ENCODE assay signal across 26 mouse cellular contexts in the genomic region with DNA sequence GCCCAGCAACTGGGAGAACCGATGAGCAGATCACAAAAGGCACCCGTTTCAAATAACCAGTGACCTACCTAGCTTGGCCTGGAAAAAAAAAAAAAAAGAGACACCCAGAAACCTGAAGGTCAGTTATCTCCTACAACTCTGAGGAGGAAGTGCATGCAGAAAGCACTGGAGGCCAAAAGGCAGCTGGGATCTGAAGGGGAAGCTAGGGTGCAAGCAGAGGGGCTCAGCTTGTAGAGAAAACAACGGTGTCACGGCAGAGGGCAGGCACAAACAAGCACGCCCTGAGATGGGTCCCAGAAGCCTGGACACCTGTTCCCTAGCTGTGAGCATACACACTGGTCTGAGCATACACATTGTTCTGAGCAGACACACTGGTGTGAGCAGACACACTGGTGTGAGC.
DNase-seq lines count a peak whose midpoint lies in the region; ATAC-seq lines count a peak whose summit lies in the region.
"Had no signal": no experiment of that assay in that cellular context is flagged by ENCODE, and none has a peak within 500 bp of the region (broad histone marks: within the 10 kb centered on the region; RNA-seq: fewer than 3 reads in every experiment).

No protein-coding gene starts in this region.

- no peak for ATAC-seq in heart, embryonic 11.5 days (replicated peaks; ENCODE audit: insufficient number of reproducible peaks, low FRiP score, low TSS enrichment)
- peak; percentile 35; the same call in 1 of the 2 replicates for ATAC-seq in neural tube, embryonic 12.5 days (ENCODE audit: low FRiP score, low read depth)
- peak; percentile 36 for ATAC-seq in common myeloid progenitor, adult 5-6 weeks (replicated peaks; ENCODE audit: low read depth, poor library complexity, severe bottlenecking)
- ATAC-seq in megakaryocyte progenitor cell, adult 5-6 weeks (replicated peaks; ENCODE audit: poor library complexity) = peak; percentile 56
- ATAC-seq: hindbrain, postnatal 0 days; intestine, embryonic 15.5 days had no signal

- 0 out of 2 replicates have a peak overlapping the region, but pooled peaks have one; percentile 30 for H3K27ac ChIP-seq in heart, embryonic 10.5 days
- no peak overlapping the region for H3K27ac ChIP-seq in heart, embryonic 11.5 days (ENCODE audit: low read depth, low read length)
- H3K27ac ChIP-seq in neural tube, embryonic 12.5 days = no peak overlapping the region
- H3K27ac ChIP-seq: embryonic facial prominence, embryonic 13.5 days; hindbrain, postnatal 0 days; intestine, embryonic 15.5 days; layer of hippocampus, adult 2 months; left cerebral cortex, adult 2 months; limb, embryonic 12.5 days had no signal

- no peaks in the 10 kb centered on the region for H3K9me3 ChIP-seq in heart, embryonic 10.5 days
- H3K9me3 ChIP-seq in heart, embryonic 11.5 days (replicated peaks; ENCODE audit: control insufficient read depth, low read length) = no peaks in the 10 kb centered on the region
- H3K9me3 ChIP-seq in neural tube, embryonic 12.5 days = no peaks in the 10 kb centered on the region
- H3K9me3 ChIP-seq: embryonic facial prominence, embryonic 13.5 days; forebrain, embryonic 12.5 days; intestine, embryonic 15.5 days; limb, embryonic 12.5 days; midbrain, embryonic 12.5 days had no signal

- no peaks in the 10 kb centered on the region for H3K36me3 ChIP-seq in heart, embryonic 10.5 days
- no peaks in the 10 kb centered on the region for H3K36me3 ChIP-seq in heart, embryonic 11.5 days (ENCODE audit: control insufficient read depth, insufficient read depth, low read length)
- H3K36me3 ChIP-seq in neural tube, embryonic 12.5 days = no peaks in the 10 kb centered on the region
- H3K36me3 ChIP-seq: embryonic facial prominence, embryonic 13.5 days; forebrain, embryonic 12.5 days; intestine, embryonic 15.5 days; limb, embryonic 12.5 days; midbrain, embryonic 12.5 days had no signal

- no peaks in the 10 kb centered on the region for H3K27me3 ChIP-seq in heart, embryonic 10.5 days (ENCODE audit: insufficient read depth, poor library complexity, severe bottlenecking)
- no peaks in the 10 kb centered on the region for H3K27me3 ChIP-seq in heart, embryonic 11.5 days (ENCODE audit: control insufficient read depth, insufficient read depth, low read length)
- H3K27me3 ChIP-seq in neural tube, embryonic 12.5 days (replicated peaks) = no peaks in the 10 kb centered on the region
- H3K27me3 ChIP-seq: embryonic facial prominence, embryonic 13.5 days; forebrain, embryonic 12.5 days; intestine, embryonic 15.5 days; limb, embryonic 12.5 days; midbrain, embryonic 12.5 days had no signal

- no peak overlapping the region for H3K4me3 ChIP-seq in heart, embryonic 10.5 days
- H3K4me3 ChIP-seq in heart, embryonic 11.5 days (ENCODE audit: low read depth, low read length) = no peak overlapping the region
- no peak overlapping the region for H3K4me3 ChIP-seq in neural tube, embryonic 12.5 days
- H3K4me3 ChIP-seq: embryonic facial prominence, embryonic 13.5 days; forebrain, embryonic 12.5 days; intestine, embryonic 15.5 days; layer of hippocampus, adult 2 months; left cerebral cortex, adult 2 months; limb, embryonic 12.5 days; midbrain, embryonic 12.5 days had no signal

- H3K9ac ChIP-seq in heart, embryonic 11.5 days (ENCODE audit: low read depth, low read length) = no peak overlapping the region
- no peak overlapping the region for H3K9ac ChIP-seq in neural tube, embryonic 12.5 days
- H3K9ac ChIP-seq: embryonic facial prominence, embryonic 13.5 days; forebrain, embryonic 12.5 days; intestine, embryonic 15.5 days; limb, embryonic 12.5 days; midbrain, embryonic 12.5 days had no signal

- WGBS in heart, embryonic 10.5 days = 74% methylated on average over 5 of the region's 5 CpGs
- 73% methylated on average over 5 of the region's 5 CpGs for WGBS in heart, embryonic 11.5 days (ENCODE audit: insufficient replicate concordance)
- 69% methylated on average over 5 of the region's 5 CpGs for WGBS in neural tube, embryonic 12.5 days

- DNase-seq in heart, embryonic 10.5 days (ENCODE audit: low spot score) = no peak
- no peak for DNase-seq in neural tube, embryonic 10.5 days (ENCODE audit: extremely low spot score, low spot score)
- DNase-seq in embryo, embryonic 10.5 days (ENCODE audit: low spot score) = no peak
- DNase-seq in lung, postnatal 14 days = no peak
- DNase-seq: adrenal gland, postnatal 14 days; cerebellum, adult 11-12 months; cerebellum, postnatal 14 days; gastrocnemius, postnatal 25 days; heart, adult 18-20 months; heart, postnatal 14 days; kidney, adult 2 months; kidney, postnatal 36 days; lung, postnatal 4 days; right cerebral cortex, postnatal 4 days had no signal

- H3K4me2 ChIP-seq in heart, embryonic 11.5 days = no peak overlapping the region
- H3K4me2 ChIP-seq in neural tube, embryonic 12.5 days (replicated peaks) = no peak overlapping the region
- H3K4me2 ChIP-seq: embryonic facial prominence, embryonic 13.5 days; forebrain, embryonic 12.5 days; intestine, embryonic 15.5 days; limb, embryonic 12.5 days; midbrain, embryonic 12.5 days had no signal

- H3K4me1 ChIP-seq in heart, embryonic 10.5 days = peaks cover 50% of the 10 kb centered on the region
- peaks cover 25% of the 10 kb centered on the region for H3K4me1 ChIP-seq in heart, embryonic 11.5 days (ENCODE audit: control insufficient read depth, insufficient read depth, low read length)
- peaks cover 38% of the 10 kb centered on the region for H3K4me1 ChIP-seq in neural tube, embryonic 12.5 days
